In the genomic region with DNA sequence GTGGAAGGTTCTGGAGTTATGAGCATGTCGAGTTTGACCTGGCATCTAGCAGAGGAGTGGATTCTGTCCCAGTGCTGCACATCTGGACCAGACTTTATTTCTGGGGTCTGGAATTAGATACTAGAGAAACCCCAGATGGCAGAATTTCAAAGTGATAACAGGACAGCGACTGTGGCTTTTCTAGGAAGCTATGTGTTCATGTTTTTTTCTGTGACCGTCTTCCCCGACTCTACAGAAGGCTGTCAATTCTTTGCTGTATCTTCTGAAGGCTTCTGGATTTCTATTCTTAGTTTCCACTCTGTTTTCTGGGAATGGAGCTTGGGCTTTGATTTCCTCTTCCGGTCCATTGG, we compare ENCODE assay signal across 10 mouse cellular contexts. TPM values are rescaled to one million over a fixed set of nuclear protein-coding genes. Genes with fewer than 3 reads are reported as not detected.
DNase-seq lines count a peak whose midpoint lies in the region; ATAC-seq and TF ChIP-seq lines count a peak whose summit lies in the region.
"Had no signal": no experiment of that assay in that cellular context is flagged by ENCODE, and none has a peak within 500 bp of the region (broad histone marks: within the 10 kb centered on the region; RNA-seq: fewer than 3 reads in every experiment).

No protein-coding gene starts in this region.

- no peak for TF ChIP-seq CTCF in hindbrain, postnatal 0 days (IDR thresholded peaks at IDR 0.05; ENCODE audit: low read depth)
- TF ChIP-seq CTCF in MEL (IDR thresholded peaks at IDR 0.05 in 2 of 3, conservative IDR thresholded peaks at IDR 0.05 in 1 of 3; ENCODE audit: control insufficient read depth in 1 of 3, insufficient read depth in 1 of 3, low read depth in 2 of 3, low read length in 3 of 3, poor library complexity in 1 of 3, severe bottlenecking in 1 of 3) = no peak
- no peak for TF ChIP-seq CTCF in cortical plate, adult 2 months (IDR thresholded peaks at IDR 0.05; ENCODE audit: extremely low read depth, insufficient read depth, low read length)

- no peak for DNase-seq in hindbrain, postnatal 0 days (ENCODE audit: low spot score)
- DNase-seq in MEL (ENCODE audit: low read depth, low spot score) = peak; percentile 83
- DNase-seq in layer of hippocampus, postnatal 14 days (ENCODE audit: low spot score in 2 of 2) = no peak
- DNase-seq in forebrain, embryonic 10.5 days (ENCODE audit: extremely low spot score, low spot score) = no peak
- no peak for DNase-seq in forebrain, embryonic 14.5 days (ENCODE audit: low spot score)
- DNase-seq: adrenal gland, adult 8-10 months had no signal

- no peaks in the 10 kb centered on the region; the same call in 1 of the 2 replicates for H3K79me2 ChIP-seq in MEL (ENCODE audit: control insufficient read depth, insufficient read depth, low read length, poor library complexity)

- no peaks in the 10 kb centered on the region for H3K4me1 ChIP-seq in hindbrain, postnatal 0 days (ENCODE audit: insufficient read depth, low read length)
- H3K4me1 ChIP-seq in hindbrain, embryonic 12.5 days = no peaks in the 10 kb centered on the region
- peaks cover 4 to 24% of the 10 kb centered on the region in 2 experiments for H3K4me1 ChIP-seq in MEL (ENCODE audit: control insufficient read depth in 1 of 2, insufficient read depth in 2 of 2, low read length in 2 of 2)
- H3K4me1 ChIP-seq in cortical plate, adult 2 months (ENCODE audit: control insufficient read depth, insufficient read depth, low read length) = peaks cover 3% of the 10 kb centered on the region
- peaks cover 57% of the 10 kb centered on the region for H3K4me1 ChIP-seq in liver, embryonic 15.5 days (replicated peaks)
- H3K4me1 ChIP-seq in forebrain, embryonic 10.5 days = peaks cover 24% of the 10 kb centered on the region
- H3K4me1 ChIP-seq in forebrain, embryonic 14.5 days (ENCODE audit: control insufficient read depth, insufficient read depth, low read length) = no peaks in the 10 kb centered on the region

- H3K36me3 ChIP-seq in hindbrain, postnatal 0 days (ENCODE audit: insufficient read depth, low read length) = no peaks in the 10 kb centered on the region
- no peaks in the 10 kb centered on the region for H3K36me3 ChIP-seq in hindbrain, embryonic 12.5 days
- peaks cover 0 to 13% of the 10 kb centered on the region in 2 experiments; a peak in 2 of 4 replicates for H3K36me3 ChIP-seq in MEL (ENCODE audit: control insufficient read depth in 1 of 2, insufficient read depth in 2 of 2, low read length in 2 of 2)
- peaks cover 5% of the 10 kb centered on the region for H3K36me3 ChIP-seq in liver, embryonic 15.5 days (replicated peaks)
- H3K36me3 ChIP-seq in forebrain, embryonic 10.5 days (replicated peaks) = no peaks in the 10 kb centered on the region
- H3K36me3 ChIP-seq in forebrain, embryonic 14.5 days (ENCODE audit: control insufficient read depth, insufficient read depth, low read length) = no peaks in the 10 kb centered on the region
- H3K36me3 ChIP-seq: hindbrain, embryonic 13.5 days had no signal

- H3K9ac ChIP-seq in hindbrain, postnatal 0 days (replicated peaks; ENCODE audit: low read length) = no peak overlapping the region
- H3K9ac ChIP-seq in hindbrain, embryonic 12.5 days = no peak overlapping the region
- H3K9ac ChIP-seq in MEL (ENCODE audit: control insufficient read depth, low read depth, low read length, poor library complexity, severe bottlenecking) = peak overlapping the region; percentile 65
- H3K9ac ChIP-seq in liver, embryonic 15.5 days = peak overlapping the region; percentile 33; the same call in 1 of the 2 replicates
- no peak overlapping the region for H3K9ac ChIP-seq in forebrain, embryonic 14.5 days (ENCODE audit: low read length)
- H3K9ac ChIP-seq: hindbrain, embryonic 13.5 days had no signal

- peak overlapping the region; percentile 18; the same call in 1 of the 2 replicates for H3K4me2 ChIP-seq in hindbrain, postnatal 0 days (ENCODE audit: low read depth, low read length)
- no peak overlapping the region for H3K4me2 ChIP-seq in hindbrain, embryonic 12.5 days (replicated peaks)
- H3K4me2 ChIP-seq in liver, embryonic 15.5 days = peak overlapping the region; percentile 61
- H3K4me2 ChIP-seq in forebrain, embryonic 14.5 days (ENCODE audit: low read length) = no peak overlapping the region
- H3K4me2 ChIP-seq: hindbrain, embryonic 13.5 days had no signal

- no peaks in the 10 kb centered on the region for H3K27me3 ChIP-seq in hindbrain, postnatal 0 days (ENCODE audit: insufficient read depth, low read length)
- H3K27me3 ChIP-seq in hindbrain, embryonic 12.5 days = no peaks in the 10 kb centered on the region
- H3K27me3 ChIP-seq in MEL (ENCODE audit: control insufficient read depth in 1 of 2, insufficient read depth in 2 of 2, low read length in 2 of 2) = no peaks in the 10 kb centered on the region
- 0 out of 2 replicates have a peak, but pooled peaks cover 3% of the 10 kb centered on the region for H3K27me3 ChIP-seq in liver, embryonic 15.5 days
- no peaks in the 10 kb centered on the region for H3K27me3 ChIP-seq in forebrain, embryonic 10.5 days (ENCODE audit: poor library complexity, severe bottlenecking)
- H3K27me3 ChIP-seq in forebrain, embryonic 14.5 days (replicated peaks; ENCODE audit: control insufficient read depth, insufficient read depth, low read length) = no peaks in the 10 kb centered on the region
- H3K27me3 ChIP-seq: hindbrain, embryonic 13.5 days had no signal

- TF ChIP-seq EP300 in MEL (IDR thresholded peaks at IDR 0.05; ENCODE audit: low read depth in 1 of 2, low read length in 2 of 2) = peak; percentile 51 to 72; a peak in 3 of 4 replicates

- ATAC-seq in hindbrain, postnatal 0 days = no peak
- ATAC-seq in hindbrain, embryonic 12.5 days (ENCODE audit: low FRiP score) = no peak
- peak; percentile 48 for ATAC-seq in liver, embryonic 15.5 days (ENCODE audit: insufficient read depth)
- no peak for ATAC-seq in forebrain, embryonic 14.5 days

- no peaks in the 10 kb centered on the region for H3K9me3 ChIP-seq in hindbrain, postnatal 0 days (ENCODE audit: low read length)
- H3K9me3 ChIP-seq in hindbrain, embryonic 12.5 days (replicated peaks) = no peaks in the 10 kb centered on the region
- H3K9me3 ChIP-seq in MEL (replicated peaks; ENCODE audit: insufficient read depth, low read length) = no peaks in the 10 kb centered on the region
- H3K9me3 ChIP-seq in liver, embryonic 15.5 days (replicated peaks) = no peaks in the 10 kb centered on the region
- H3K9me3 ChIP-seq in forebrain, embryonic 10.5 days = no peaks in the 10 kb centered on the region
- no peaks in the 10 kb centered on the region for H3K9me3 ChIP-seq in forebrain, embryonic 14.5 days (replicated peaks; ENCODE audit: control insufficient read depth, low read length)
- H3K9me3 ChIP-seq: hindbrain, embryonic 13.5 days had no signal

- TF ChIP-seq RAD21 in MEL (IDR thresholded peaks at IDR 0.05; ENCODE audit: low read depth, low read length) = no peak

- WGBS in hindbrain, postnatal 0 days = 81% methylated on average over 5 of the region's 5 CpGs
- 75% methylated on average over 5 of the region's 5 CpGs for WGBS in hindbrain, embryonic 12.5 days
- WGBS in liver, embryonic 15.5 days (ENCODE audit: insufficient replicate concordance) = 11% methylated on average over 5 of the region's 5 CpGs
- 78% methylated on average over 5 of the region's 5 CpGs for WGBS in forebrain, embryonic 10.5 days
- 81% methylated on average over 5 of the region's 5 CpGs for WGBS in forebrain, embryonic 14.5 days

- H3K27ac ChIP-seq in hindbrain, postnatal 0 days = no peak overlapping the region
- no peak overlapping the region for H3K27ac ChIP-seq in hindbrain, embryonic 12.5 days
- peak overlapping the region; percentile 96 for H3K27ac ChIP-seq in MEL (ENCODE audit: control insufficient read depth, low read depth, low read length)
- H3K27ac ChIP-seq in cortical plate, adult 2 months (ENCODE audit: insufficient read depth, low read length) = peak overlapping the region; percentile 47; the same call in 1 of the 2 replicates
- H3K27ac ChIP-seq in liver, embryonic 15.5 days (replicated peaks) = peak overlapping the region; percentile 83
- no peak overlapping the region for H3K27ac ChIP-seq in forebrain, embryonic 10.5 days
- H3K27ac ChIP-seq in forebrain, embryonic 14.5 days (ENCODE audit: low read depth, low read length) = no peak overlapping the region
- H3K27ac ChIP-seq: hindbrain, embryonic 13.5 days had no signal

- TF ChIP-seq POLR2A in MEL (IDR thresholded peaks at IDR 0.05; ENCODE audit: control insufficient read depth in 1 of 2, insufficient read depth in 1 of 2, low read depth in 1 of 2, low read length in 2 of 2, poor library complexity in 1 of 2) = no peak
- TF ChIP-seq POLR2A in cortical plate, adult 2 months (IDR thresholded peaks at IDR 0.05; ENCODE audit: extremely low read depth, insufficient read depth, low read length) = no peak

- no peak overlapping the region for H3K4me3 ChIP-seq in hindbrain, postnatal 0 days (ENCODE audit: low read length)
- no peak overlapping the region for H3K4me3 ChIP-seq in hindbrain, embryonic 12.5 days
- H3K4me3 ChIP-seq in MEL (ENCODE audit: control insufficient read depth in 1 of 2, insufficient read depth in 1 of 2, low read depth in 2 of 2, low read length in 2 of 2) = peak overlapping the region; percentile 54 to 63
- peak overlapping the region; percentile 1; the same call in 1 of the 2 replicates for H3K4me3 ChIP-seq in cortical plate, adult 2 months (ENCODE audit: insufficient read depth, low read length)
- H3K4me3 ChIP-seq in liver, embryonic 15.5 days (replicated peaks) = peak overlapping the region; percentile 39
- H3K4me3 ChIP-seq in forebrain, embryonic 10.5 days = no peak overlapping the region
- H3K4me3 ChIP-seq in forebrain, embryonic 14.5 days (ENCODE audit: low read depth, low read length) = no peak overlapping the region
- H3K4me3 ChIP-seq: hindbrain, embryonic 13.5 days had no signal

TF ChIP-seq in MEL, 35 proteins besides CTCF, POLR2A, EP300 and RAD21 (continues in another document):
- 0 out of 2 replicates have a peak, but pooled peaks have one; percentile 45 for TF ChIP-seq BHLHE40 (IDR thresholded peaks at IDR 0.05; ENCODE audit: borderline replicate concordance, low read depth, low read length)
- TF ChIP-seq SMC3 (IDR thresholded peaks at IDR 0.05; ENCODE audit: low read depth, low read length) = no peak

RNA-seq across cellular contexts. Expression of gene Specc1, which starts 49.3 kb away (rescaled TPM):
- total RNA-seq in hindbrain, postnatal 0 days (2014; rRNA removed) = 34.0 and 39.6 TPM in 2 replicates
- polyA plus RNA-seq in hindbrain, postnatal 0 days (2015; fragmentation: Nextera tagmentation; extraction: Ambion mirVana) = 20.5 and 20.7 TPM in 2 replicates
- polyA plus RNA-seq in hindbrain, embryonic 12.5 days (2016; fragmentation: Nextera tagmentation; extraction: Ambion mirVana) = 15.7 and 16.5 TPM in 2 replicates
- 2.3 and 2.5 TPM in 2 replicates for total RNA-seq in MEL (2012; rRNA removed)
- polyA plus RNA-seq in MEL (2012; ENCODE audit: insufficient read depth in 1 of 2, insufficient read length in 2 of 2, low read depth in 1 of 2, low replicate concordance in 2 of 2, missing spikeins in 1 of 2) = 1 to 10 TPM in 1 of 2 experiments, not detected in 1; 5.8 TPM
- polyA plus RNA-seq in cortical plate, adult 2 months (2012; rRNA removed) = 42.8 and 43.2 TPM in 2 replicates
- polyA plus RNA-seq in liver, embryonic 15.5 days (2015; fragmentation: Nextera tagmentation; extraction: Ambion mirVana) = 54.4 and 57.0 TPM in 2 replicates
- 10 to 100 TPM; 66.1 to 69.8 TPM for total RNA-seq in layer of hippocampus, postnatal 14 days (2021)
- 10.4 and 12.0 TPM in 2 replicates for polyA plus RNA-seq in forebrain, embryonic 10.5 days (2016; fragmentation: Nextera tagmentation; extraction: Ambion mirVana)
- polyA plus RNA-seq in forebrain, embryonic 14.5 days (2014; fragmentation: Nextera tagmentation; extraction: Ambion mirVana) = 9.2 and 10.8 TPM in 2 replicates

Comparison
In these comparisons a context has a peak if more than half of its experiments do, and no peak if none do; other contexts are left out.
1. H3K4me2 ChIP-seq: peak in hindbrain, postnatal 0 days (single experiment) and liver, embryonic 15.5 days (single experiment); none in hindbrain, embryonic 12.5 days (single experiment) and forebrain, embryonic 14.5 days (single experiment).
2. H3K27ac ChIP-seq: peak in MEL (single experiment), cortical plate, adult 2 months (single experiment) and liver, embryonic 15.5 days (single experiment); none in hindbrain, postnatal 0 days (single experiment), hindbrain, embryonic 12.5 days (single experiment), forebrain, embryonic 10.5 days (single experiment) and forebrain, embryonic 14.5 days (single experiment).
3. H3K4me3 ChIP-seq: peak in MEL (2 of 2), cortical plate, adult 2 months (single experiment) and liver, embryonic 15.5 days (single experiment); none in hindbrain, postnatal 0 days (single experiment), hindbrain, embryonic 12.5 days (single experiment), forebrain, embryonic 10.5 days (single experiment) and forebrain, embryonic 14.5 days (single experiment).
4. H3K9ac ChIP-seq: peak in MEL (single experiment) and liver, embryonic 15.5 days (single experiment); none in hindbrain, postnatal 0 days (single experiment), hindbrain, embryonic 12.5 days (single experiment) and forebrain, embryonic 14.5 days (single experiment).